In genomic region chr4:118424541-118425160, GRCm38 (mm10) we compare ENCODE assay signal across 24 mouse cellular contexts. TPM values are rescaled to one million over a fixed set of nuclear protein-coding genes. Genes with fewer than 3 reads are reported as not detected.
A peak's percentile ranks its signal among the peaks of the same experiment; 100 is the strongest.
DNase-seq lines count a peak whose midpoint lies in the region; ATAC-seq and TF ChIP-seq lines count a peak whose summit lies in the region.
"Had no signal": no experiment of that assay in that cellular context is flagged by ENCODE, and none has a peak within 500 bp of the region (broad histone marks: within the 10 kb centered on the region; RNA-seq: fewer than 3 reads in every experiment).

No protein-coding gene starts in this region.

- H3K79me2 ChIP-seq in MEL (ENCODE audit: control insufficient read depth, insufficient read depth, low read length, poor library complexity) = peaks cover 24% of the 10 kb centered on the region

- ATAC-seq in liver, embryonic 12.5 days = peak; percentile 70
- ATAC-seq in neural tube, embryonic 15.5 days (ENCODE audit: low FRiP score) = no peak
- no peak for ATAC-seq in forebrain, embryonic 15.5 days (replicated peaks)
- ATAC-seq: activated CD4-positive, CD25-positive, alpha-beta regulatory T cell, adult 4 months; forebrain, postnatal 0 days; midbrain, embryonic 13.5 days had no signal

- peak; percentile 82 for DNase-seq in MEL (ENCODE audit: low read depth, low spot score)
- DNase-seq in c-Kit-negative CD71-positive TER-119-positive erythroid progenitor cells, embryonic 14.5 days (ENCODE audit: low read depth, low spot score) = peak; percentile 57
- peak; percentile 41 for DNase-seq in lung, postnatal 25 days (ENCODE audit: low spot score)
- no peak for DNase-seq in thymus, adult 2 months
- DNase-seq: adrenal gland, postnatal 25 days; cerebellum, adult 2 months; forebrain, postnatal 0 days; kidney, adult 8-10 months; kidney, postnatal 25 days; layer of hippocampus, adult 9-11 months; right cerebral cortex, adult 18-20 months; thymus, postnatal 36 days had no signal

- H3K36me3 ChIP-seq in MEL (ENCODE audit: control insufficient read depth in 1 of 2, insufficient read depth in 2 of 2, low read length in 2 of 2) = peaks cover 0 to 29% of the 10 kb centered on the region in 2 experiments; a peak in 3 of 4 replicates
- peaks cover 30% of the 10 kb centered on the region for H3K36me3 ChIP-seq in liver, embryonic 12.5 days
- H3K36me3 ChIP-seq in neural tube, embryonic 15.5 days = peaks cover 29% of the 10 kb centered on the region
- peaks cover 27% of the 10 kb centered on the region for H3K36me3 ChIP-seq in forebrain, embryonic 15.5 days
- H3K36me3 ChIP-seq in thymus, adult 2 months (ENCODE audit: control insufficient read depth, insufficient read depth, low read length) = peaks cover 3% of the 10 kb centered on the region; the same call in 1 of the 2 replicates

- peak; percentile 82 to 84 for TF ChIP-seq EP300 in MEL (IDR thresholded peaks at IDR 0.05; ENCODE audit: low read depth in 1 of 2, low read length in 2 of 2)

- 16% methylated on average over 4 of the region's 4 CpGs for WGBS in liver, embryonic 12.5 days (ENCODE audit: insufficient replicate concordance)
- WGBS in neural tube, embryonic 15.5 days = 90% methylated on average over 4 of the region's 4 CpGs
- 91% methylated on average over 4 of the region's 4 CpGs for WGBS in forebrain, embryonic 15.5 days
- 94% methylated on average over 4 of the region's 4 CpGs for WGBS in thymus, adult 2 months

- TF ChIP-seq RAD21 in MEL (IDR thresholded peaks at IDR 0.05; ENCODE audit: low read depth, low read length) = no peak

- H3K9ac ChIP-seq in MEL (ENCODE audit: control insufficient read depth, low read depth, low read length, poor library complexity, severe bottlenecking) = peak overlapping the region; percentile 56
- H3K9ac ChIP-seq in liver, embryonic 12.5 days = peak overlapping the region; percentile 54
- no peak overlapping the region for H3K9ac ChIP-seq in neural tube, embryonic 15.5 days (replicated peaks)
- H3K9ac ChIP-seq in forebrain, embryonic 15.5 days (replicated peaks) = no peak overlapping the region
- H3K9ac ChIP-seq: forebrain, postnatal 0 days; heart, embryonic 13.5 days; hindbrain, embryonic 14.5 days; midbrain, embryonic 13.5 days; neural tube, embryonic 12.5 days had no signal

- TF ChIP-seq CTCF in MEL (IDR thresholded peaks at IDR 0.05 in 2 of 3, conservative IDR thresholded peaks at IDR 0.05 in 1 of 3; ENCODE audit: control insufficient read depth in 1 of 3, insufficient read depth in 1 of 3, low read depth in 2 of 3, low read length in 3 of 3, poor library complexity in 1 of 3, severe bottlenecking in 1 of 3) = no peak
- TF ChIP-seq CTCF in thymus, adult 2 months (IDR thresholded peaks at IDR 0.05; ENCODE audit: borderline replicate concordance, control insufficient read depth, extremely low read depth, insufficient read depth, low read length, poor library complexity) = no peak

- H3K27ac ChIP-seq in MEL (ENCODE audit: control insufficient read depth, low read depth, low read length) = peak overlapping the region; percentile 95
- peak overlapping the region; percentile 95 for H3K27ac ChIP-seq in liver, embryonic 12.5 days
- no peak overlapping the region for H3K27ac ChIP-seq in neural tube, embryonic 15.5 days (replicated peaks)
- no peak overlapping the region for H3K27ac ChIP-seq in forebrain, embryonic 15.5 days (replicated peaks)
- H3K27ac ChIP-seq in thymus, adult 2 months (ENCODE audit: control insufficient read depth, insufficient read depth, low read length) = no peak overlapping the region
- H3K27ac ChIP-seq: heart, embryonic 13.5 days; hindbrain, embryonic 14.5 days; left cerebral cortex, adult 2 months; limb, embryonic 12.5 days; midbrain, embryonic 13.5 days; neural tube, embryonic 12.5 days had no signal

- no peaks in the 10 kb centered on the region for H3K9me3 ChIP-seq in MEL (replicated peaks; ENCODE audit: insufficient read depth, low read length)
- H3K9me3 ChIP-seq in liver, embryonic 12.5 days (replicated peaks) = no peaks in the 10 kb centered on the region
- no peaks in the 10 kb centered on the region for H3K9me3 ChIP-seq in neural tube, embryonic 15.5 days (replicated peaks)
- no peaks in the 10 kb centered on the region for H3K9me3 ChIP-seq in forebrain, embryonic 15.5 days
- H3K9me3 ChIP-seq: heart, embryonic 13.5 days; limb, embryonic 12.5 days; midbrain, embryonic 13.5 days; neural tube, embryonic 12.5 days had no signal

- peaks cover 18 to 35% of the 10 kb centered on the region in 2 experiments for H3K4me1 ChIP-seq in MEL (ENCODE audit: control insufficient read depth in 1 of 2, insufficient read depth in 2 of 2, low read length in 2 of 2)
- H3K4me1 ChIP-seq in liver, embryonic 12.5 days = peaks cover 61% of the 10 kb centered on the region
- peaks cover 25% of the 10 kb centered on the region for H3K4me1 ChIP-seq in neural tube, embryonic 15.5 days
- peaks cover 21% of the 10 kb centered on the region for H3K4me1 ChIP-seq in forebrain, embryonic 15.5 days
- peaks cover 15% of the 10 kb centered on the region for H3K4me1 ChIP-seq in thymus, adult 2 months (replicated peaks; ENCODE audit: control insufficient read depth, insufficient read depth, low read length)

- H3K27me3 ChIP-seq in MEL (ENCODE audit: control insufficient read depth in 1 of 2, insufficient read depth in 2 of 2, low read length in 2 of 2) = no peaks in the 10 kb centered on the region
- H3K27me3 ChIP-seq in liver, embryonic 12.5 days (replicated peaks) = no peaks in the 10 kb centered on the region
- H3K27me3 ChIP-seq in neural tube, embryonic 15.5 days (replicated peaks) = no peaks in the 10 kb centered on the region
- no peaks in the 10 kb centered on the region for H3K27me3 ChIP-seq in forebrain, embryonic 15.5 days
- no peaks in the 10 kb centered on the region for H3K27me3 ChIP-seq in thymus, adult 2 months (ENCODE audit: control insufficient read depth, insufficient read depth, low read length)
- H3K27me3 ChIP-seq: heart, embryonic 13.5 days; limb, embryonic 12.5 days; midbrain, embryonic 13.5 days; neural tube, embryonic 12.5 days had no signal

- H3K4me3 ChIP-seq in MEL (ENCODE audit: control insufficient read depth in 1 of 2, insufficient read depth in 1 of 2, low read depth in 2 of 2, low read length in 2 of 2) = no peak overlapping the region
- H3K4me3 ChIP-seq in liver, embryonic 12.5 days = no peak overlapping the region
- no peak overlapping the region for H3K4me3 ChIP-seq in neural tube, embryonic 15.5 days (replicated peaks)
- no peak overlapping the region for H3K4me3 ChIP-seq in forebrain, embryonic 15.5 days
- H3K4me3 ChIP-seq in thymus, adult 2 months (ENCODE audit: control insufficient read depth, insufficient read depth, low read length) = no peak overlapping the region
- H3K4me3 ChIP-seq: heart, embryonic 13.5 days; left cerebral cortex, adult 2 months; limb, embryonic 12.5 days; midbrain, embryonic 13.5 days; neural tube, embryonic 12.5 days had no signal

- no peak for TF ChIP-seq POLR2A in MEL (IDR thresholded peaks at IDR 0.05; ENCODE audit: control insufficient read depth in 1 of 2, insufficient read depth in 1 of 2, low read depth in 1 of 2, low read length in 2 of 2, poor library complexity in 1 of 2)
- TF ChIP-seq POLR2A in thymus, adult 2 months (IDR thresholded peaks at IDR 0.05; ENCODE audit: control insufficient read depth, extremely low read depth, insufficient read depth, low read length, poor library complexity) = no peak

- H3K4me2 ChIP-seq in liver, embryonic 12.5 days = peak overlapping the region; percentile 45
- H3K4me2 ChIP-seq in neural tube, embryonic 15.5 days = no peak overlapping the region
- no peak overlapping the region for H3K4me2 ChIP-seq in forebrain, embryonic 15.5 days (replicated peaks)
- H3K4me2 ChIP-seq: heart, embryonic 13.5 days; hindbrain, embryonic 14.5 days; limb, embryonic 12.5 days; midbrain, embryonic 13.5 days; neural tube, embryonic 12.5 days had no signal

RNA-seq across cellular contexts. Expression of gene Elovl1, which starts 3.2 kb away (rescaled TPM):
- total RNA-seq in MEL (2012; rRNA removed) = 93.5 and 134 TPM in 2 replicates
- 100 to 1,000 TPM; 246 to 391 TPM for polyA plus RNA-seq in MEL (2012; ENCODE audit: insufficient read depth in 1 of 2, insufficient read length in 2 of 2, low read depth in 1 of 2, low replicate concordance in 2 of 2, missing spikeins in 1 of 2)
- 117 and 127 TPM in 2 replicates for polyA plus RNA-seq in liver, embryonic 12.5 days (2016; fragmentation: Nextera tagmentation; extraction: Ambion mirVana)
- 31.2 and 49.2 TPM in 2 replicates for polyA plus RNA-seq in neural tube, embryonic 15.5 days (2015; fragmentation: Nextera tagmentation; extraction: Ambion mirVana)
- polyA plus RNA-seq in forebrain, embryonic 15.5 days (2015; fragmentation: Nextera tagmentation; extraction: Ambion mirVana) = 21.3 and 21.4 TPM in 2 replicates
- 127 and 155 TPM in 2 replicates for polyA plus RNA-seq in thymus, adult 2 months (2012; rRNA removed)

RNA-seq across cellular contexts. Expression of gene Cdc20, which starts 12.5 kb away (rescaled TPM):
- 189 and 211 TPM in 2 replicates for total RNA-seq in MEL (2012; rRNA removed)
- polyA plus RNA-seq in MEL (2012; ENCODE audit: insufficient read depth in 1 of 2, insufficient read length in 2 of 2, low read depth in 1 of 2, low replicate concordance in 2 of 2, missing spikeins in 1 of 2) = 100 to 1,000 TPM in 1 of 2 experiments, not detected in 1; 247 TPM
- polyA plus RNA-seq in liver, embryonic 12.5 days (2016; fragmentation: Nextera tagmentation; extraction: Ambion mirVana) = 240 and 250 TPM in 2 replicates
- polyA plus RNA-seq in neural tube, embryonic 15.5 days (2015; fragmentation: Nextera tagmentation; extraction: Ambion mirVana) = 23.4 and 79.0 TPM in 2 replicates
- 123 and 130 TPM in 2 replicates for polyA plus RNA-seq in forebrain, embryonic 15.5 days (2015; fragmentation: Nextera tagmentation; extraction: Ambion mirVana)
- 152 and 211 TPM in 2 replicates for polyA plus RNA-seq in thymus, adult 2 months (2012; rRNA removed)

RNA-seq across cellular contexts. Expression of gene Med8, which starts 15.5 kb away (rescaled TPM):
- total RNA-seq in MEL (2012; rRNA removed) = 143 and 159 TPM in 2 replicates
- polyA plus RNA-seq in MEL (2012; ENCODE audit: insufficient read depth in 1 of 2, insufficient read length in 2 of 2, low read depth in 1 of 2, low replicate concordance in 2 of 2, missing spikeins in 1 of 2) = 100 to 1,000 TPM in 1 of 2 experiments, 10 to 100 TPM in 1; 84.2 to 134 TPM
- 105 and 109 TPM in 2 replicates for polyA plus RNA-seq in liver, embryonic 12.5 days (2016; fragmentation: Nextera tagmentation; extraction: Ambion mirVana)
- polyA plus RNA-seq in neural tube, embryonic 15.5 days (2015; fragmentation: Nextera tagmentation; extraction: Ambion mirVana) = 99.7 and 103 TPM in 2 replicates
- 115 and 122 TPM in 2 replicates for polyA plus RNA-seq in forebrain, embryonic 15.5 days (2015; fragmentation: Nextera tagmentation; extraction: Ambion mirVana)
- 40.1 and 40.8 TPM in 2 replicates for polyA plus RNA-seq in thymus, adult 2 months (2012; rRNA removed)

RNA-seq across cellular contexts. Expression of gene Szt2, which starts 15.6 kb away (rescaled TPM):
- total RNA-seq in MEL (2012; rRNA removed) = 5.7 and 7.3 TPM in 2 replicates
- polyA plus RNA-seq in MEL (2012; ENCODE audit: insufficient read depth in 1 of 2, insufficient read length in 2 of 2, low read depth in 1 of 2, low replicate concordance in 2 of 2, missing spikeins in 1 of 2) = 10 to 100 TPM in 1 of 2 experiments, not detected in 1; 24.0 TPM
- 4.8 and 4.9 TPM in 2 replicates for polyA plus RNA-seq in liver, embryonic 12.5 days (2016; fragmentation: Nextera tagmentation; extraction: Ambion mirVana)
- polyA plus RNA-seq in neural tube, embryonic 15.5 days (2015; fragmentation: Nextera tagmentation; extraction: Ambion mirVana) = 7.1 and 8.3 TPM in 2 replicates
- polyA plus RNA-seq in forebrain, embryonic 15.5 days (2015; fragmentation: Nextera tagmentation; extraction: Ambion mirVana) = 10.9 and 12.7 TPM in 2 replicates
- 90.6 and 96.7 TPM in 2 replicates for polyA plus RNA-seq in thymus, adult 2 months (2012; rRNA removed)

RNA-seq across cellular contexts. Expression of gene Mpl, which starts 32.7 kb away (rescaled TPM):
- 0.04 TPM in 1 of 2 replicates, not detected in the other for total RNA-seq in MEL (2012; rRNA removed)
- under 1 TPM in 1 of 2 experiments, not detected in 1; 0.04 TPM for polyA plus RNA-seq in MEL (2012; ENCODE audit: insufficient read depth in 1 of 2, insufficient read length in 2 of 2, low read depth in 1 of 2, low replicate concordance in 2 of 2, missing spikeins in 1 of 2)
- 17.4 and 19.4 TPM in 2 replicates for polyA plus RNA-seq in liver, embryonic 12.5 days (2016; fragmentation: Nextera tagmentation; extraction: Ambion mirVana)
- polyA plus RNA-seq in neural tube, embryonic 15.5 days (2015; fragmentation: Nextera tagmentation; extraction: Ambion mirVana) = 0.12 and 0.43 TPM in 2 replicates
- 0.08 and 0.09 TPM in 2 replicates for polyA plus RNA-seq in forebrain, embryonic 15.5 days (2015; fragmentation: Nextera tagmentation; extraction: Ambion mirVana)
- polyA plus RNA-seq in thymus, adult 2 months (2012; rRNA removed) = 0.11 and 0.28 TPM in 2 replicates
- total RNA-seq: adrenal gland, postnatal 25 days; forebrain, postnatal 0 days; gastrocnemius, adult 8-10 months had no signal
- polyA plus RNA-seq: activated CD4-positive, CD25-positive, alpha-beta regulatory T cell, adult 4 months; forebrain, postnatal 0 days; testis, adult 2 months had no signal

Comparison
In these comparisons a context has a peak if more than half of its experiments do, and no peak if none do; other contexts are left out.
1. H3K27ac ChIP-seq: peak in MEL (single experiment) and liver, embryonic 12.5 days (single experiment); none in neural tube, embryonic 15.5 days (single experiment), forebrain, embryonic 15.5 days (single experiment) and thymus, adult 2 months (single experiment).
2. H3K9ac ChIP-seq: peak in MEL (single experiment) and liver, embryonic 12.5 days (single experiment); none in neural tube, embryonic 15.5 days (single experiment) and forebrain, embryonic 15.5 days (single experiment).